Mouse (Mus musculus) thymus, postnatal 0 days (tissue): ENCODE measurements around the gene Antxr1. TPM values are rescaled to one million over a fixed set of nuclear protein-coding genes. Genes with fewer than 3 reads are reported as not detected.
A peak's percentile ranks its signal among the peaks of the same experiment; 100 is the strongest.

ENCODE experiments used
- DNase-seq: peaks from one replicate; pipeline ENCODE4 v3.0.0-alpha.2; 2015; ENCODE audit warnings: low spot score
- polyA plus RNA-seq: library from polyadenylated mRNA; unstranded; fragments of >200 nt; fragmentation: Nextera tagmentation; extraction: Ambion mirVana; gene quantifications from 2 replicates; pipeline ENCODE4 v1.2.1, GENCODE M21; 2015

Antxr1 gene
- polyA plus RNA-seq, 1 experiment from 2014 or later = 0.61 TPM

DNA sequence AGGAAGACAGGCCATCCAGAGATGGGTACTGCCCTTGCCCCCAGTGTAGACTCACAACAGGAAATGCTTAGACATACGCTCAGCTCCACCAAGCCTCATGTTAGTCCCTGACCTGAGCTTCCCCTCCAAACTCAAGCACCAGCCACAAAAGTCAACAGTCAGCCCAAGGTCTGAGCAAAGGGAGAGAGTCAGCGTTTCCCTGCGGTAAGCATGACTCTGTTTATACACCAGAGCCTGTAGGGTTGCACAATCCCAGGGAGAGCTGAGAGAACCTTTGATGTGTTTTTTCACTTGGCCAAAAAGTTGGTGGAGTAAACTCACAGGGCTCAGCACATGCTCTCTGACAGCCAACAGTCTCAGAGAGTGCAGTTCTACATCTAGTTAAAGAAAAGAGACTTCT, 145.9 kb downstream of the Antxr1 start:
- peak; percentile 26 for DNase-seq

DNA sequence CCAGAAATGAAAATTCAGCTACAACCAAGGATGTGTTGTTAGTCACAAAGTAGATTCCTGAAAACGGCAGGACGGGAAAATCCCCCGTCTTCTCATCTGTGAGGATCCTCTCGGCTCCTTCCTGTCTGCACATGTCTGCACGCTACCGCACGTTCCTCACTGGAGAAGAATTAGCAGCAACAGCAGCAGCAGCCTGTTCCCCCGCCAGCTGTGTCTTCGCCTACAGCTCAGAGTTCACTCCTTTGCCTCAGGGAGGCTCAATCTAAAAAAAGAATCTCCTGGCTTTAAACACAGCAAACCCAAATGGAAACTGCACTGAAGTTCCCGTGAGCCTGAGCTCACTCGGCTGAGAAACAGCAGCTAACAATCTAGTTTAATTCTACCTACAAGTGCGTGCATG, 148.6 kb downstream of the Antxr1 start:
- no peak for DNase-seq

DNA sequence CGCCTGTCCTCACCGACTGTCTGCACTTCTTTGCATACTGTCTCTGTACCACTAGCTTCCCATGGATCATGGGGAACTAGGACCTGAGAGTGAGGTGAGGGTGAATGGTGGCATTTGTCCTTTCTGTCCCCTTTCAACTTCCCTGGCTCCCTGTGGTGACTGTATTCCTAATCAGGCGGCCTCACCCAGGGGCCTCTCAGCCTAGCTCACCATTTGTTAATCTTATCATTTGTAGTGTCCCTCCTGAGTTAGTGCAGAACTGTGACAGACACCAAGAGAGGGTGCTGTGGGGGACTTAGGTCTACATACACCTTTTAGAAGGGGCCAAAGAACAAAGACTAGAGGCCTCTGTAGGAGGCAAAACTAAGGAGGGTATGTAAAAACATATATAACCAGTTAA, 151.2 kb downstream of the Antxr1 start:
- DNase-seq = no peak

DNA sequence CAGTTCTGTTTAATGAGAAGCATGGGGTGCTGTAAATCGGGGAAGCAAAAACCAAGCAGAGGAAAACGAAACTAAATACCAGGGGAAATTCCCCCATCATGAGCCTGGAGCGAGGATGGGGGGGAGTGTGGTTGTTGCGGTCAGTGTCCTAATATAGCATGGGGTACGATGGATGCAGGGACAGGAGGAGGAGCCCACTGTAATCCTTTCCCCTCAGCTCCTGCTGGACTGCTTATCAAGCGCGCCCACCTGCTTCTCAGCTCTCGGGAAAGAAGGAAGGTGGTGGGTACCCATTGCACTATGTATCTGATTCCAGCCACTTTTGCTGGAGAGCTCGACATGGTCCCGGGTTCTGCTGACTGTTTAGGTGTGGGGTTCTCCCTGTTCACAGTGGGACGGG, 151.6 kb downstream of the Antxr1 start:
- no peak for DNase-seq

DNA sequence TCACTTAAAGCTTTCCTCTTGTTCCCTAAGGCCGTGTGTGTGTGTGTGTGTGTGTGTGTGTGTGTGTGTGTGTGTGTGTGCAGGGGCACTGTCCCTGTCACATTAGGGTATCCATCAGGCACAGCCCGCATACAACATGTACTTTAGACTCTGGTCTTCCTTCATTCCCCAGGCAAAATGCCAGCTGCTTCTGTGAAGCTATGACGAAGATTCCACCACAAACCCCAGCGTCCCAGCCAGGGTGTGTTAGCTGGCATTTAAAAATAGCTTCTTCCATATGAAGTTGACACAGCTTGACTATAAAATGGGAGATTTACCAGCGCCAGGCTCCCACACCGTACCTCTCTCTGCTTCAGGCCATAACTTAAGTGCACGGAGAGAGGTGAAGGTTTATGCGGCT, 152.5 kb downstream of the Antxr1 start:
- no peak for DNase-seq

DNA sequence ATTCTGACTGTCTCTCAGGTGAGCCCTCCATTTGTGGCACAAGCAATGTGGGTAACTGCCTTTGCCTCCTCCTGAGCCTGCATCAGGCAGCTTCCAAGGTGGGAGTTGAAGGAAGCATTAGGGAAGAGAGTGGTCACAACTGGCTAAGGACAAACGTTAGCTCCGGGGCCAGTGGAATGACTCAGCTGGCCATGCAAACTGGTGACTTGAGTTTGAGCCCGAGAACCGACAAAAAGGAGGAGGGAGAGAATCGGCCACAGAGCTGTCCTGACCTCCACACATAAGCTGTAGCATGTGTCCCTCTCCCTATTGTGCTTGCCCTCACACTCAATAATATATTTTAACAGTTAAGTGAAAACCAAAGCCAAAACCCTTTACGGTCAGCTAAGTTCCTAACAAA, 152.9 kb downstream of the Antxr1 start:
- no peak for DNase-seq

DNA sequence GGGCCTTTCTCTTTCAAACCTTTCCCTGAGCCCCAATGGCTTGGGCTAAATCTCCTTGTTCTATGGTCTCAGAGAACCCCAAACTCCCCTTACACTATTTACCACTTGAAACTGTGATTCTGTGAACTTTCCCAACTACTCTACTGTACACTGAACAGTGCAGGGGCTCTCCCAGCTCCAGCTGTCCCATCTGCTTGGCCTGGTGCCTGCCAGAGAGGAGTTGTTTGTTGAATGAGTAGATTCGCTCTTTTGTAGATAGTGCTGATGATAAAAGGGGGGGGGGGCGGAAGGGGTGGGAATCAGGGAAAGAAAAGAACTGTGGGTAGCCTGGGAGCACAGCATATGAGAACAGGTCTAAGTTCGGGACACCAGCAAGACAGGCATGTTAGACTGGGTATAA, 164.2 kb downstream of the Antxr1 start:
- DNase-seq = no peak

DNA sequence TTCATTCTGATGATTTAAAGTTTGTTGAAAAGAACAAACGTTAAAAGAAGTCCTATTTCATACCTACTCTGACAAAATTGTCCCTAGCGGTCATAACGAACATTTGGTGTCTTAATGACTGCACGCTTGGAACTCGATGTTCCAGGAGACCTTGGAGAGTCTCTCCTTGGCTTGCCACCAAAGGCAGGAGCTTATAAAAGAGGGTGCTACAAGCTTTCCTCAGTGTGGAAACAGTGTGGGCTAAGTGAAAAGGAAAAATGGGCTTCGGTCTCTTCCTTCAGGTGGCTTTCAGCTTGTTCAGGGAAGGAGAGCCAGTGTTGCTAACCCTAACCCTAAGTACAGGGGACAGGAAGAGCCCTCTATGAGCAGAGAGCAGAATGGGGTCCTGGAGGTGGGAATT, 164.7 kb downstream of the Antxr1 start:
- no peak for DNase-seq

DNA sequence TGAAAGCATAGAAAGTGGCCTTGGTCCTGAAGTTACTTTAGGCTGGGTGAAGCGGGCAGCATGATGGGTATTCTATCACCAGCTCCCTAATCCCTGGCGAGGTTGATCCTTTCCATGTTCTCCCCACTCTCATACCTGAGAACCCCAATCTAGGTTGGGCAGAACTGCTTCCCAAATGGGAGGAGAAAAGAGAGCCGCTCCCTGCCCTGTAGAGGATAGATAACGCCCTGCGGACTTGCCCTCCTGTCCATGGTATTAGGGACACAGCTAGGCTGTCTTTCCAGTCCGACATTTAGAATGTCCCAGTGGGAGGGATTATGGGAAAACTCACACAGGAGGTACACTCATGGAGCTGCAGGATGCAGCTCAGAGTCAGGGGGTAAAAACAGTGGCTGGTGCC, 165.3 kb downstream of the Antxr1 start:
- no peak for DNase-seq

DNA sequence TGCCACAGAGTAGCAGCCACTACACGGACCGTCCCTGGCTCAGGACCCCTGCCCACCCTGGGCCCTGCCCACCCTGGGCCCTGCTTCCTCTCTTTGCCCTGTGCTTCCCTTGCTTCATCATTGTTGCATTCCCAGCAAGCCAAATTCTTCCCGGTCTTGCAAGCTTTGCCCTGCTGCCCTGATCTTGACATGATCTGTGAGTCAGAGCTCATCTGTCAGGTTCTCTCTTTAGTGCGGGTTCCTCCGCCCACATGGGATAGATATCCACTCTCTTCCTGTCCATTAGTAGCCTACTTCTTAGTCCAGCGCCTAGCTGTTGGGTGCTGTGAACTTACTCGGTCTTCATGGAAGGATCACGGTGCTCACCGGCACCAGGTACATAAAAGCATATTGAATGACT, 167.6 kb downstream of the Antxr1 start:
- no peak for DNase-seq

DNA sequence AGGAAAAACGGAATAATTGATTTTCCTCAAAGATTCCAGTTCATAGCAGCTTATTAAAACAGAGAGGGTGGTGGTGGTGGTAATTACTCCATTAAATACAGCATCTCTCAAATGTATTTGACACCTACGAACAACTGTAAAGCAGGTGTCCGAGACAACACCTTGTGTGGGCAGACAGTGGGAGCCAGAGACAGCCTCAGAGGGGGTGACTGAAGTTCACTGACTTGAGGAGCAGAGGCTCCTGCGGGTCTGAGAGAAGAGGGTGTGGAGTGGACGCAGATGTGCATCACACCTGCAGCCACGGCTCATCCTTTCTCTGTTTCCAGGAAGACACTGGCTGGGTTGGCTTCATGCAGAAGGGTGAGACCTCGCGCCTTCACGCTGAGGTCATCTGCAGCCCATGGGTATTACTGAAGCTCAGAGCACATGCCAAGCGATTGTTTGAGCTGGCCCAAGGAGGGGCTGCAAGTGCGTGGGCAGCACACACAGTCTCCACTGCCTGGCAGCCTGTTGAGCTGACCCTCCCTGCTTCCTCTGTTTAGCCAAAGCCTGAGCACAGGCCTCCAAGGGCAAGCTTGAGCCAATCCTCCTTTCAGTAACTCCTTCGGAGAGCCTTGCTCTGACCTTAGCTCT, 168.8 kb downstream of the Antxr1 start:
- DNase-seq = no peak

DNA sequence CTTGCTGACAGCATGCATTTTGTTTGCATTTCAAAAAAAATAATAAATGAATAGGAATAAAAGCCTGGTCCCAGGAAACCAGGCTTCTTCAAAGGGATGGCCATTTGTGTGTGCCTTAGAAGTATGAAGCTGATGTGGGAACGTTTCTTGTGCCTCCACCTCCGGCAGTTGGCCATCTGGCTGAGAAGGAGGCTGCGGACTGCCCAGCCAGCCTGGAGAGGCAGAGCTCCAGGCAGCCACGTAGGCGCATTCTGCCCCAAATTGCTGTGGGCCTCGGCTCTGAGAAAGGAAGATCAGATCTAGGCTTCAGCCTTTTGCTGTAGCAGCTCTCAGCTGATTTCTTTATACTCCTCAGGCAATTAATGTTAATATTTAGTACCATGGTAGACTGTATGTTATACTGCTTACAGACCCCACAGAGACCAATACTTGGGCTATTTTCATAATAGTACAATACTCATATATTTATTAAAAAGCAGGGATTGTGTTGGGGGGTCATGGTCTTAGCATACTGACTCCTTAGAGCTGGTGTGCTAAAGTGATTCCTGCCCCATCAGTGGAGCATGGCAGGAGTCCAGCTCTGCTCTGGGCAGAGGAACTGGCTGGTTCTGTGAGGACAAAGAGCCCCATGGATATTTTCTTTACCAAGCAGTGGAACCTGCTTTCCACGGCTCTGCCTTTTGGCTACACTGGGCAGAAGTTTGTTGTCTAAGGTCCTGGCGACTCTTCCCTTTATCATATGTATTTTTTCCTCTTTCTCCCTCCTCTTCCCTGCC, 169.9 kb downstream of the Antxr1 start:
- DNase-seq = no peak

DNA sequence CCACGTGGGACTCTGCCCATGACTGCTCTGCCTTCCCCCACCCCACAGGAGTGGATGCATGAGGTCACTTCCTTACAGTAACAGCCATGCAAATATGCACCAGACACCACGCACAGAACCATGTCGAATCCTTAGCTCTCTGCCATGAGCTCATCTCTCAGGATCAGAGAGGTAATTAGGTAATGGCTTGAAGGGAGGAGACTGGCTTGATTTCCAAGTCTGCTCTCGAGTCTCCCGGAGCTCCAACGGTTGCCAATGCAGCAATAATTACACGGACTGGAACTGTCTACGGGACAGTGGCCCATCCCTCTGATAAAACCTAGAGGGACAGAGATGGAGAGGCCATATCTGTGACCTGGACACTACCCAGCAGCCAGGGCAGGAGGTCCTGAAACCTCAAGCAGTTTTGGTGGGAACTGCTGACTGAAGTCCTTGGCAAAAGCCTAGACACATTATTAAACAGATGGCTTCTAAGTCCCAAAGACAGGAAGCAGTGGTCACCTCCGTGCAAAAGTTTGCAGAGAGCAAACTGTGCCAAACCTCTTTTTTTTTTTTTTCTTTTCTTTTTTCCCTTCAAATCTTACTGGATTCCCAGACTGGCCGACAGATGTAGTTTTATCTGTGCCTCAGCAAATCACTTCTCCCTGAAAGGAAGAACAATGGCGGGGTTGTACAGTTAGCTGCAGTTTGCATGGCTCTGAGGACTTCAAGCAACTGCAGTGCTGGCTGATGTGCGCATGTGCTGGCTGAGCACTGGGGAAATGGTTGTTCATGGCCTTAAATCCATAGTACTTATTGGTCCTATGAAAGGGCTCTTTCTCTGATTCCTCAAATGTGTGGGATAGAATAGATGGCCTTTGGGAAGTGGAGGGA, 174.0 kb downstream of the Antxr1 start:
- DNase-seq = no peak

DNA sequence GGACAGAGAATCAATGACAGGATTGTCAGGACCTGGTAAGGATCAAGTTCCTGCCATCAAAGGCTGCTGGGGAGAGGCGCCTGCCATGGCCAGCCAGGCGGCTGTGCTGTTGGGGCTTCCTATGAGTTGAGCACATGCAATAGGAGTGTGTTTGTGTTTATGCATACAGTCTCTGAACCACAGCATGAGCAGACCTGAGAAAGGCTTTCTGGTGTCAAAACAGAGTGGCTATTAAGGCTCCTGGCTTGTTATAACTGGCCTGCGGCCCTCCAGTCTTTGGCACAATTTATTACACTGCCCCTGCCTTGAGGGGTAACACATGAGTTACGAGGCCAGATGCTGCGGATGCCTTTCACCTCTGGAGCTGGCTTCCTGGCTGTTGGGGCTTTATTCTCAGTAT, 175.4 kb downstream of the Antxr1 start:
- DNase-seq = no peak

DNA sequence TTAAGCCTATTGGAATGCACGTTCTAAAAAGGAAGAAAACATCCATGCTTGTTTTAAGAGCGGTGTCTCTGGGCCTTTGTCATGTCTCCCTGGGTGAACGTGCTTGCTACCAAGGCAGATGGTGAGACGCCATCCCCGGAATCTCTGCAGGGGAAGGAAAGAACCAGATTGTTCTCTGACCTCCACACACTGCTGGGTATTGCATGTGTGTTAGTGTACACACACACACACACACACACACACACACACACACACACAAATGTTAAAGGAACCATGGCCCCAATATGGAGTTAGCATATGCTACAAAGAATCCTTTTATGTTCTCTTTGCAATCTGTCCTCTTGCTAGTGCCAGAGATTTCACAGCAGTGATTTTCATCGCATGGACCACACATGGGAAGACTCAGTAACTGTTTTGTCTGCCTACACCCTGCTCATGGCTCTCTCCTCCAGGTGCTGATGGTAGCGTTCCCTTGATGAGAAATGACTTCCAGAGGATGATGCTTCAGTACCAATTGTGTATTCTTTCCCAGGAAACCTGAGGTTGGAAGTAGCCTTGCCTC, 177.5 kb downstream of the Antxr1 start:
- DNase-seq = no peak

DNA sequence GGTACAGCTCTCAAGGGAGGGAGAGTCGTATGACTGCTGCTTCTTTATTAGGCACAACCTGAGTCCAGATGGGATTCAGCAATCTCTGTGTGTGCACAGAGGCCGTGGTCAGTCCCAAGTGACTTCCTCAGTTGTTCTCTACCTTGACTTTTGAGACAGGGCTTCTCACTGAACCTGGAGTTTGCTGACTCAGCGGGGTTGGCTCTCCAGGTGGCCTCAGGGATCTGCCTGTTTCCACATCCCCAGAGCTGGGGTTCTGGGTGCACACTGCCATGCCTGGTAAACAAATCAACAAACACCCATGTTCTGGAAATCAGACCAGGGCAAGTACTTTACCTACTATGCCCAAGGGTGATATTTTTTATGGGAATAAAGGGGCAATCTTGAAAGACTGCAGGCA, 181.8 kb downstream of the Antxr1 start:
- no peak for DNase-seq

DNA sequence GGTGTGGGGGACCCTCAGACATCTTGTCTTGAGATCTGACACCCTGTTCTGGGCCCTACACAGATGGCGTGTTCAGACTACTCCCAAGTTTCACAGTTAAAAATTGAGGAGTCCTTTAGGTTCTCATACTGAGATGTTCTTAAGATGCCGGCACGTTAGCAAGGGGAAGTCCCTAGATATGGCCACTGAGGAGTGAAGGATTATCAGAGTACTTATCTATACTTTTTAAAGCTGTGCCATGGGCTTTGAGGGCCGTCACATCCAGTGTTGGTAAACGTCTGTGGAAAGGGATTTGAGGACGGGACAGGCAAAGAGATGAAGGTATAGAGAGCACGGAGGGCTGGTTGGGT, 182.4 kb downstream of the Antxr1 start:
- DNase-seq = no peak

DNA sequence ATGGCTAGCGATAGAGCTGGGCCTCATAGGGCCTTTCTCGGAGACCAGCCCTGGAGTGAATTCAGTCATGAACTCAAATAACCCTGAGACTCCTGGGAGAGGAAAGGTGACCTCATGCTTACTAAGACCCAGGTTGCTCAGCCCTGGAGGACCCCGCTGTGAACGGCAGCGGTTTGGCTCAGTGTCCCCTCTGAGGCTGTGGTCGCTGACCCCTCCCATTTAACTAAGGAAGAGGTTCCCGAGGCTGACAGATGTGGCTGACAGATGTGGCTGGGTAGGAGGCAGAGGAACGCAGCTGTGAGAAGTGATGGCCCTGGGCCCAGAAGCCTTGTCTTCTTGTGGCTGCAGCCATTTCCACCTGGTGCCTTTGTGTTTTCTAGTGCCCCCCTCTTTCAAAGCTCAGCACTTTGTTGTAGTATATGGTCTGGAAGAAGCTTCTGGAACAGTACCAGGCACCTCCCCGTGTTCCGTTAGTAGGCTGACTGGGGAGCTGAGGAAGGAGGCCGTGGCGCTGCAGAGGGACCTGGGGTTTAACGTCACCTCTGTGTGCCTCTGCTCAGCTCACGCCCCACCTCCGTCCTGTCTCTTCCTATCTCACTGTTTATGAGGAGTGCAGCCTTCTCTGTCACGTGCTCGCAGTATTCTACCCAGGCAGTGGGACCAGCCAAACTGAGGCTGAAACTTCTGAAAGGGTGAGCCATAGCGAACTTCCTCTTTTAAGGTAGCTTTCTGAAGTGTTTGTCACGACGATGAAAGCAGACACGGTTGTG, 183.0 kb downstream of the Antxr1 start:
- peak; percentile 88 for DNase-seq

DNA sequence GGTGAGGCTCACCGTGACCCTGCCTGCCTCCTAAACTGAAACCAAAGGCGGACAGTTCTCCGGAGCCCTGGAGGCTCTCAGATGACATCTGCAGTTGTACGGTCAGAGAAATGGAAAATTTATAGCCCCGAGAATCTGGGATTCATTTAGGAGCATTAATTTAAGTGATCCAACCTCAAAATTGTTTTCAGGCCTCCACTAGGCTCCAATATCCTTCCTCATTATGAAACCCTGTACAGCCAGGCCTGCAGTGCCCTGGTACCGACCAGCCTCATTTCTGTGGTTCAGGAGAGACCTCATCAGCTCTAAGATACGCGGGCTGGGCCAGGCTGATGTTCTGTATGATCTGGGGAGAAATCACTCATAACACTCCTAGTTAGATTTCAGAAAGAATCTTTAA, 184.2 kb downstream of the Antxr1 start:
- DNase-seq = no peak

DNA sequence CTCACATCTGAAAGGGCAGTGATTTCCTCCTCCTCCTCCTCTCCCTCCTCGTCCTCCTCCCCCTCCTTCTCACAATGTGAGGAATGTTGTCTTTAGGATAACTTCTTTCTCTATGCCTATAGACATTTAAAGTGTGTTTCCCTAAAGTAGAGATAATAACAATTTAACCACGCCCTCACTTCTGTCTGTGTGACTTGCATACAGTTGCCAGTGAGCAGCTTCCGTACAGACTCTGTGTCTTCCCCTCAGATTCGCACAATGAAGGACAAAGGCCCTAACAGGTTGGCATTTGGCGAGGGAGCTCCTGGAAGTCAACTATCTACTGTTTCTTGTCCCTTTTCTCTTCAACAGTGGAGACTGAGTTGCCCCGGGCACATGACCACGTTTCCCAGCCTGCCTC, 185.2 kb downstream of the Antxr1 start:
- DNase-seq = no peak

DNA sequence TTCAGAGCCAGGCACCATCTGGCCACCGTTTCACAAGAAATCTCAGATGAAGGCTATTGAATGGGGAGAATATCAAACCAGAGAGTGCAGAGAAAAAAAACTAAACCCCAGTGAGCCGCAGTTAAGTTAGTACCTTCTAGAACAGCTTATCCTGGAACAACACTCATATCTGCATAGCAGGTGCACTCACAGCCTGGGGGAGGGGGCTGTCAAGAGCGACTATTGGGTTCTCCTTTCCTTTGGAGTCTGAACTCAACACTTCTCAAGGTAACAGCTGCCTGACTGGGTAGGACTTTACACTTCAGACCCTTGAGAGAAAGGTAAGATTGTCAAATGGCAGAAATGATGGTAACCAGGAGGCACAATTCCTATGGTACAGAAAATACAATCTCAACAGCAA, 187.7 kb downstream of the Antxr1 start:
- DNase-seq = peak; percentile 77
